8 mouse cellular contexts compared by ENCODE assay signal in the genomic region with DNA sequence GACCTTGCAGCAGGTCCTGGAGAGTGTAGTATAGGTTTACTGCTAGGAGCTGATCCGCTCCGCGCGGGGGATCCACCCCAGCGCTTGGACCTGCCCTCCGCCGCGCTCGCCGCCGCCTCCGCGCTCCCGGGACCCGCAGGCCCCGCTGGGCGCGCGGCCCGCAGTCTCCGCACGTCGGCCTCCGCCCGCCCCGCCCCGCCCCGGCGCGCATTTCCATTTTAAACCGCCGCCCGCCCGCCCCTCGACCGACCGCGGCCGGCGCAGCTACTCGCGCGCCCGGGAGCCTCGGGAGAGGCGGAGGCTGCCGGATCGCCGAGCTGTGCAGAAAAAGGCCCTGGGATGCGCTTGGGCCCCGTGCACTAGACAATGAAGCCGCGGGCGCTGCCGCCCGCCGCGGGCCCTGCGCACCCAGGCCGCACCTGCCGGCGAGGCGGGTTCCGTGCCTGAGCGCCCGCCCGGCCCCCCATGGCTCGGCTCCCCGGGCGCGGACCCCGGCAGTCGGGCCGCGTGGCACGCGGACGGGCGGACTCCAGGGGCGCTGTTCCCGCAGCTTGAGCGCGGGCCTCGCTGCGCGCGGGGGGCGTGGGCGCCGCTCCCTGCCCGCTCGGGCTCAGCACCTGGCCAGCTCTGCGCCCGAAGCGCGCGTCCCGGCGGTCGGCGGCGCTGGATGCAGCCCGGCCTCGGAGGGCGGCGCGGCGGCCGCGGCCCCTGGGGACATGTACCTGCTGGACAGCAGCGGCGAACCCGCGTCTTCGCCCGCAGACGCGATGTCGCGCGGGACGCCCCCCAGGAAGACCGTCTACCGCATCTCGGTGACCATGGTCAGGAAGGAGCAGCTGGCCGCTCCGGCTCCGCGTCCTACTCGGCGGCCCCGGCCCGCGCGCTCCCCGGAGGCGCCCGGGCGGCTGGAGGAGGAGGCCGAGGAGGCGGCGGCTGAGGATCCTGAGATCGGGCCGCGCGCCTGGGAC.
DNase-seq lines count a peak whose midpoint lies in the region; ATAC-seq and TF ChIP-seq lines count a peak whose summit lies in the region.

No protein-coding gene starts in this region.

- in situ Hi-C loops in ES-E14 (cut with MboI; ENCODE audit: low sequenced_read_pairs in 2 of 2, unreplicated experiment in 2 of 2) = no loop called here

- H3K4me1 ChIP-seq in ES-E14 (ENCODE audit: control insufficient read depth in 2 of 2, insufficient read depth in 2 of 2, low read length in 2 of 2, poor library complexity in 1 of 2) = peaks cover 0 to 2% of the 10 kb centered on the region in 2 experiments; a peak in 1 of 4 replicates
- peaks cover 58% of the 10 kb centered on the region for H3K4me1 ChIP-seq in forebrain, embryonic 16.5 days (replicated peaks; ENCODE audit: control insufficient read depth, insufficient read depth, low read length)
- peaks cover 17% of the 10 kb centered on the region for H3K4me1 ChIP-seq in lung, adult 2 months (ENCODE audit: control insufficient read depth, insufficient read depth, low read length)

- no peaks in the 10 kb centered on the region for H3K36me3 ChIP-seq in ES-E14 (ENCODE audit: control insufficient read depth, insufficient read depth, low read length, poor library complexity, severe bottlenecking)
- no peaks in the 10 kb centered on the region for H3K36me3 ChIP-seq in forebrain, embryonic 16.5 days (ENCODE audit: control insufficient read depth, insufficient read depth)

- no peak for TF ChIP-seq POLR2A in lung, adult 2 months (IDR thresholded peaks at IDR 0.05; ENCODE audit: borderline replicate concordance, extremely low read depth, low read depth, low read length)

- under 1% methylated on average over 125 of the region's 146 CpGs for WGBS in forebrain, embryonic 16.5 days
- WGBS in lung, adult 2 months = under 1% methylated on average over 145 of the region's 146 CpGs

- intact Hi-C loops in heart, postnatal 14 days (cut with DNase I) = loop anchor here (2.0 to 5.0 kb wide), 3 partner anchors 26 to 343 kb away; no protein-coding TSS in a partner anchor

- H3K27me3 ChIP-seq in forebrain, embryonic 16.5 days (replicated peaks; ENCODE audit: control insufficient read depth, insufficient read depth, low read length) = no peaks in the 10 kb centered on the region

- H3K4me3 ChIP-seq in ES-E14 (ENCODE audit: insufficient read depth in 1 of 2, low read depth in 1 of 2, low read length in 2 of 2, poor library complexity in 1 of 2, severe bottlenecking in 1 of 2) = peak overlapping the region; percentile 71 to 79
- H3K4me3 ChIP-seq in forebrain, embryonic 16.5 days (replicated peaks; ENCODE audit: low read length) = peak overlapping the region; percentile 63
- H3K4me3 ChIP-seq in lung, adult 2 months (replicated peaks; ENCODE audit: extremely low read depth, low read depth, low read length) = peak overlapping the region; percentile 57

- H3K4me2 ChIP-seq in forebrain, embryonic 16.5 days (ENCODE audit: low read length) = peak overlapping the region; percentile 68

- H3K27ac ChIP-seq in ES-E14 (ENCODE audit: insufficient read depth, low read depth, low read length, poor library complexity, severe bottlenecking) = no peak overlapping the region
- peak overlapping the region; percentile 93 for H3K27ac ChIP-seq in forebrain, embryonic 16.5 days (ENCODE audit: low read length)

- no peaks in the 10 kb centered on the region for H3K9me3 ChIP-seq in ES-E14 (ENCODE audit: control insufficient read depth, insufficient read depth, low read depth, low read length)
- no peaks in the 10 kb centered on the region for H3K9me3 ChIP-seq in forebrain, embryonic 16.5 days (ENCODE audit: control insufficient read depth, low read length)

- ATAC-seq in forebrain, embryonic 16.5 days = peak; percentile 79

- peak overlapping the region; percentile 39 for H3K9ac ChIP-seq in ES-E14 (ENCODE audit: insufficient read depth, low read depth, low read length, poor library complexity, severe bottlenecking)
- peak overlapping the region; percentile 81 for H3K9ac ChIP-seq in forebrain, embryonic 16.5 days (replicated peaks; ENCODE audit: low read depth, low read length)

- DNase-seq in ES-E14 (ENCODE audit: low read depth, low spot score) = no peak
- DNase-seq in cerebellum, adult 11 months = peak; percentile 86
- peak; percentile 90 to 92 for DNase-seq in heart, postnatal 14 days
- peak; percentile 51 to 79 for DNase-seq in layer of hippocampus, adult 8-10 months (ENCODE audit: low spot score in 2 of 2)
- peak; percentile 62 for DNase-seq in lung, adult 2 months
- DNase-seq in ovary, postnatal 14 days (ENCODE audit: low spot score) = peak; percentile 71
- DNase-seq in urinary bladder, postnatal 14 days (ENCODE audit: low spot score) = peak; percentile 82

- TF ChIP-seq CTCF in lung, adult 2 months (IDR thresholded peaks at IDR 0.05; ENCODE audit: insufficient read depth, low read length) = no peak

TF ChIP-seq in ES-E14, 5 proteins besides CTCF, POLR2A, EP300 and RAD21:
- peak; percentile 37; the same call in 1 of the 2 replicates for TF ChIP-seq HCFC1 (IDR thresholded peaks at IDR 0.05; ENCODE audit: borderline replicate concordance, insufficient read depth, low read length)
- TF ChIP-seq ZC3H11A (IDR thresholded peaks at IDR 0.05; ENCODE audit: borderline replicate concordance, low read depth, low read length) = no peak
